Mouse (Mus musculus) spleen, adult 18-20 months (tissue): Measurements from ENCODE around the gene Epha3.

ENCODE experiments used
- DNase-seq, 2 experiments: peaks; one replicate each; pipeline ENCODE4 v3.0.0; 2022; ENCODE audit warnings: mixed read lengths in 2 of 2

Epha3 gene

DNA sequence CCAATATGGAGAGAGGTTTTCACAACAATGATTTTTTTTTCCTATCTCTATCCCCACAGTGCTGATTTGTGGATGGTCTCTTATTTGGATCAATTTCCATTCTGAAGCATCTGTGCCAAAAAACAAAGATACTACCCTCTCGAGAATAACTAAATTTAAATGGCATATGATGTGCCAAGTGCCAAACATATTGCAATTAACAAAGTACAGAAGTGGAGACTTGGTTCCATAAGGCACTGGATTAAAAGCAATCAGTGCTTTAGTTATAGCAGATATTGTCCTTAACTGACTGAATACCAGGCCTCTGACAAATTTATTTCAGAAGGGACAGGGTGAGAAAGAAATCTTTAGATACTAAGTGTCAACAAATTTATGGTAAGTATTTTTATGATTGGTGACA lies 81.9 kb downstream of the Epha3 start:
- no peak for DNase-seq

DNA sequence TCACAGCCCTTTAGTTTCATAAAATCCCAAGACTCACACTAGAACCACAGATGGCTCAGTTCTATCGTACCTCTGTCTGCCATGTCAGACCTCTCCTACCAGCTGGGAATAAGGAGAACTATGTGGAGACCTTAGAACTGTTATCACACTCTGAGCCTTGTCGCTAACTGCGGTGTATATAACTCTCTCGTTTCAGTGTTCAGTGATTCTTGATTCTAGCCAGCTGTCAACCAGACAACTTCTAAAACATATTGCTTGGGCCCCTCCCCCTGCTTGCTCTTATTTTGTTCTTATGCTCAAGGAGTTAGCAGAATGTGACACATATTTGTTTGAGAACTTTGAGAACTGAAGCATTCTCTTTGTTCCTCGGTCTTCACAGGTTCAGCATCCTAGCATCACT lies 83.8 kb downstream of the Epha3 start:
- no peak for DNase-seq

DNA sequence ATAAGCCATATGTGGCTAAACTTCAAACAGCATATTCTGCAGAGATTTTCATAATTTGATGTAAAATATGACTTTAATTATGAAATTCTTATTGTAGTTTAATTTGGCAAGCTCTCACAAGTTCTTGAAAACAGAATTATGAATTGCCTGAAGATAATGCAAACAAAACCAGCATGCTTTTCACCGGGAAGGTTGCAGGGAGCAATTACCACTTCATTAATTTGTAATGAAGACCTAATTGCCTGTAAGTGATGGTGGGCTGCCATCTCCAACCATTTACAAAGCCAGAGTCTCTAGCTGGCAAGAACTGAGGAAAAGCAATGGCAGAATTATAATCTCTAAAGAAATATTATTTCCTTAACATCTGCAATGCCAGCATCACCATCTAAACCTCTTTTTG lies 86.2 kb downstream of the Epha3 start:
- no peak for DNase-seq

DNA sequence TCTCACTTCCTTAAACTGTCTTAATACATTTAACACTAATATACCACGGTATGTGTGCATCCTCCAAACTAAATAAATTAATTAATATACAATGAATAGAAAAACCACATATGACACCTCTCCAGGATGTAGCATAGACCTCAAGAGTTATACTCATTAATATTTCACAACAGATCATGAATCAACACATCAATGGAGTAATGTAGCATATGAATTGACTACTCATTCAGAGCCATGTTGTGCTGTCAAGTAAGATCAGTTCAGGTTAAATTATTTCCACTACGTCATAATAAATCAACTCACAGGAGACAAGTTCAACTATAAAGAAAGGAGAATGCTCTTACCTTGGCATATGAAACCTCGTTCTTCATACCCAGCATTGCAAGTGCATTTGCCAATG lies 91.4 kb downstream of the Epha3 start:
- no peak for DNase-seq

DNA sequence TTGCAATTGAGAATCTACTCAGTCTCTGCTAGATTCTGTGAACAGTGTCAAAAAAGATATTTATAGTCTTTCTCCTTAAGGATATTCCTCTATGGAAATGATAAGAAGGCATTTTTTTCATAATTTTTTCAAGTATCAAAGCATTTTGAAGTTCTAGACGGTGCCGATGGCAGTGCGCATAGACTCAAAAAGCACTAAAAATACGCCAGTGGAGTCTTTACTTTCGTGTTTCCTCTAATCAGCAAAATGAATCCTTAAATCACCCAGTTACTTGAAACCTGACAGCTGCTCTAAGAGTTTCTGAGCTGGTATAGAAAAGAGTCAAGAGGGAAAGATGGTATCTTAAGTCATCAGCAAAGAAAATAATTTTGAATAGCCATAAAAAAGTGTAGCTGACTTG lies 96.4 kb downstream of the Epha3 start:
- no peak for DNase-seq

DNA sequence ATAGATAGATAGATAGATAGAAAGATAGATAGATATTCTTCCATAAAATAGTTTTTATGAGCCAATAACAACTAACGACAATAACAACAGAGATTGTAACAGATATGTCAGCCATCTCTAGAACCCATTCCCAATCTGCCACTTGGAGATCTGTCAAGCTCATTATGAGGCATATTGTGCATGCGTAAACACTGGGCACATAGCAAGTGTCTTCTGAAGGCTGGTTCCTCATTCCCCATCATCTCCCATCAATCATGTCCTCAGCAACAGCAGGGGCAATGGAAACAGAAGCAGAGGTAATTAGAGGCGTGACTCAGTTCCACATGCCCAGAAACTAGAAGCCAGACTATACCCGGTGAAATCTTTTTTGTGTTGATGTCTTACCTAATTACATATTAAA lies 102.8 kb downstream of the Epha3 start:
- no peak for DNase-seq

DNA sequence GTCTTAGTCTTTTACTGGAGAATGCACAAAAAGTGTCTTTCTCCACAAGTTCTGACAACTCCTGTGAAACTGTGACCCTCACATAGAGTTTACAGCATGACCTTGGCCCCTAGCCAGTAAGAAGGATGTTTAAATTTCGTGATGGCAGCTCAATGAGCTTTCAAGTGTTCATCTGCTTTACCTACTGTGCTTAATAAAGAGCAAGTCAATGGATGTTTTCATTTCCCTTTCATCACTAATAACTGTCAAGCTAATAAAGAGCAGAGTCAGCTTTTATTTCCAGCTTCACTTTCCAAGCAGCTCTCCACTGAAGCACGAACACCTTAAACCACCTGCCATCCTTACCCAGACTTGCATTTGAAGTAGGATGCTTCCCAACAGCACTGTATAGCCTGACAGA lies 103.9 kb downstream of the Epha3 start:
- no peak for DNase-seq

DNA sequence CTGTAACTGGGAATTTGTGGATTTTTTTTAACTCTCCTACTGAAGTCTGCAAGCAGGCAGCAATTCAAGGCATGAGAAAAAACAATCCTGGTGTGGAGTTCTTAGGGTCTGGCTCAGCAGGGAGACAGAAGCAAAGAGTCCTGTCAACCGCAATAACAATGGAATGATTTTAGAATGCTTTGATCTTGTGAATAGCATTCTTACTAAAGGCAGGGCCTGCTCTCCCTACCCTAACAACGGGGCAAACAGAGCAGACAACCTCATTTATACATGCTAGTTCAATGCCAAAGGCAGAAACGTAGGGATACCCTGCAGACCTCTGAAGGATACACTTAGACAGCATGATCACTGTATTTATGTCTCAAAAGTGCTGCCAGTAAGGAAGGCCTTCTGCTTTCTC lies 110.9 kb downstream of the Epha3 start:
- no peak for DNase-seq

DNA sequence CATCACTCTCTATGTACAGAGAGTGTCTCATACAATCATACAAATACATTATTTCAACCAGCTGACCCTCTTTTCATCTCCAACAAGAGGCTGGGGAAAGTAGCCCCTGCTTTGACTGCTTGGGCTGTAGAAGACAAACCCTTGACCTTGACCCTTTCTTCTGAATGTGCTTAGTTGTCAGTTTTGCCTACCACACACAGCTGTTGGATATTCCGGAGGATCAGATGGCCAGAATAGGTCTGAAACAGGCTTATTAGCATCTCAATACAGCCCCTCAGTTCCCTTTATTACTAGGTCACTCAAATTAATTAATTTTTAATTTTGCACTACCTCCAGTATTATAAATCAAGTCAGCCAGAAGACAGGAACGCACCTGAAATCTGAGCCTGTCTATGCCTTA lies 116.2 kb downstream of the Epha3 start:
- no peak for DNase-seq

DNA sequence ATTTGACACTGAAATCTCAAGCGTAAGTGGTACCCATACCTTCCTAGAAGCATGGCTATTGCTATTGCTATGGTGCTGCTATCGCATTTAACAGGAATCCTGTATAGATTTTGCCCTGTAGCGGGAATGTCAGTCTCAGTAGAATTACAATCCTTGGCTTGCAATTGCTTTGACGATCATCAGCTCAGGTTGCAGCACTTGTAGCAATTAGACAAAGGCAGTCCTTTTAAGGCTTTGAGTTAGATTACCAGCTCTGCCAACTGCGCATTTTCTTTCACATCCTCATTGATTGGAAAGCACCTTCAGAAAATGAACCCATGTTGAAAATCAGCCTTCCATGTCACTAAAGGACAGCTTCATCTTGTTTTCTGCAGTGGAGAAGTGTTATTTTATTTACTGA lies 118.5 kb downstream of the Epha3 start:
- DNase-seq = no peak

DNA sequence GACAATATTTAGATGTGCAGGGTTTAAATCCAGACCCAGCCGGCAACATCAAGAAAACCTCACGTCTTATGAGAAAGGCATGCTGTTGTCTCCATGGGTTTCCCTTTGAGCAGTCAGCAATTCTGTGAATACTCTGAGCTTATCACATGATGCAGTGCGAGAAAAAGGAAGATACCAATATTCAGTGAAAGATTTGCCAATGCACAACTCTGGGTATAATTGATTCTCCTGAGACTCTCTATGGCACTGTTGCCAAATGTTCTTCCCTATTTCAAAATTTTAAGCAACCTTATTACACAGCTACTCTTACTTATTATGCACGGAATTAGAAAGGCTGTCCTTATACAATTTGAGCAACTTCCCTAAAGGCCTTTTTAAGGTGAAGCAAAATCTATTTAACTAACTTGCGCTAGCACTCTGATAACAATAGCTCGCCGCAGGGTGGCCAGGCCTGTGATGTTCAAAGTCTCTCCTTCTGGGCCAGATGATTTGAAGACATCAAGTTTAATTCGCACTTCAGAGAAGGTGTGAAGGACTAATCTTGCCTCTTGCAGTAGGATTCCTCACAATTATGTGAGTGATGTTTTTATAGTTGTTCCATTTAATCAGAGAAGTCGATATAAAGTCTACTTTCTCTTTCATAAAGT lies 120.6 kb downstream of the Epha3 start:
- no peak for DNase-seq

DNA sequence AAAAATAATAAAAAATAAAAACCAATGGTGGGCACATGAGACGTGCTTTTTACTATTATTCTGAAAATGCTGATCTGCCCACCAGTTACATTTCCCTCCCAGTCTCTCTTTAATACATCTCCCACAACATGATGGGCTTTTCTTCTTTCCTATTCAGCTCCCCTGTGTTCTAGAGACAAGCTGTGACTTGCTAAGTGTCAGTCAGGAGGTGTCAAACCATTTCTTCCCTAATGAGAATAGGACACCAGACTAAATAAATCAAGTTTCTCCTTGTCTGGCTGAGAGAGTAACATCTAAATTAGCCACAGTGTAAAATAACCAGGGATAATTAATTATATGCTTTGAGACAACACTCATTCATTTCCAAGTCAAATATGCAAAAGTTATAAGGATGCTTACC lies 144.7 kb downstream of the Epha3 start:
- DNase-seq = no peak

DNA sequence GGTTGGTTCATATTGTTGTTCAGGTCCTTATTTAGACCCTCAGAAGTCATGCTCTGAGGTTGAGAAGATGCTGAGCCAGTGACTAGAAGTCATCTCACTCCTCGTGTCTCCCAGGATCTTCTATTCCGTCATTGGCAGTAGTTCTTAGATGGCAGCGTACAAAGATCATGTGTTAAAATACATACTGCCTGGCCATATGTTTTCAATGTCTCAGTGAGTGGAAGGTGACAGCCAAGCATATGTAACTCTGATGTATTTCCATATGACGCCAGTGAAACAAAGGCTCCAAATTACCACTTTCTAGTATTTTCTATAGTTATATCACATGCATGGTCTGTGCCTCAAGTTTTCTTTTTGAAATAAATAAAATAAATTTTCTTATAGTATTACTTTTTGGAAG lies 146.7 kb downstream of the Epha3 start:
- DNase-seq = no peak

DNA sequence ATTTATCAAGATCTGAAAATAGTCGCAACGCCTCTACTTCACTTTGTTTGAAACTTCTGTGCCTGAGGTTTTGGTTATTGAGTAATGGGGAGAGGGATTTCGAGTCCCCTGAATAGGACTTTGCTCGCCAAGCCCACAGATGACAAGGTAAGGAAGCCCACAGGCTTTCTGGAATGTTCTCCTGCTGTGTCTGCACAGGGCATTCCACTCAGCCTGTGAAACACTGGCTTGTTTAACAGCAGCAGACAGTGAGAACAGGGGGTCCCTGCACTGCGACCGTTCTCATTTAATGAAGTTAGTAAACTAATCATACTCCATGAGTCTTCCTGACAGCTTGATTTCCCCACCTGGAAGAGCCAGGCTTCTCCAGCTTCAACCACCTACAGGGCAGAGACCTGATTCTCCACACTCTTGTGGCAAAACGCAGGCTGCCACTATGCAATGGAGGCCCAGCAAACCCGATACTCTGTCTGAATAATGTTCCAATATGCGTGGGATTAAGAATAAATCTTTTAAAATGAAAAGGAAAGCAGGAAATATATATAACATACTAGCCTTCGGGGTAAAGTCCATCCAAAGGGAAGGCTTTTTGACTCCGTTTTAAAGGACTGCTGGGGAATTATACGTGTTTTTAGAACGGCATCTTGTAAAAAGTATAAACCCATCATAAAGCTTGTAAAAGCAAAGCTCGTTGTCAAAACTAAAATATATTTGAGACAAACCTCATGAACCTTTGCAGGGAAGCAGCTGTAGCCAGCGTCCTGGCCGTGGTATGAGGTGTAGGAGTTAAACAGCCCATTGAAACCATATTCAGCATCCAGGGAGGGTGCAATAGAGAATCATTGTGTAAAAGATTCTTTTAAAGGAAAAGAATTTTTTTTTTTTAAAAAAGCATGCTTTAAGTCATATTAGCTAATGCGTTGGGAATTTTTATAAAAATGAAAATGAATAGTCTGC lies 156.8 kb downstream of the Epha3 start:
- no peak for DNase-seq

DNA sequence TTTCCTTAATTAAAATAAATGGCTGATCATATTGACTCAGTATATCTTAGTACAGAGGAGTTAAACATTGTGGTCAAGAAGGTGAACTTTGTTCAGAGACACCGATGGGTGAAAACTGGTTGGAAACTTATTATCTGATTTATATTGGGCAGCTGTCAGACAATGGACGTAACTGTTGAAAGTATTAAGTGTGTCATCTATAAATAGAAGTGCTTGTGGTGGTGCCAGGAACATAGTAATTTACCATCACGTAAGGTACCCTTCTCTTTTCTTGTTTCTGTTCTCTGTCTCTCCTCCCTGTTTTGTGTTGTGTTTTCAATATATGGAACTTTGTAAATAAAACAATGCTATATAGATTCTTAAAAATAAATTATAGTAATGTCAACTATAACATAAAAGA lies 174.6 kb downstream of the Epha3 start:
- no peak for DNase-seq

DNA sequence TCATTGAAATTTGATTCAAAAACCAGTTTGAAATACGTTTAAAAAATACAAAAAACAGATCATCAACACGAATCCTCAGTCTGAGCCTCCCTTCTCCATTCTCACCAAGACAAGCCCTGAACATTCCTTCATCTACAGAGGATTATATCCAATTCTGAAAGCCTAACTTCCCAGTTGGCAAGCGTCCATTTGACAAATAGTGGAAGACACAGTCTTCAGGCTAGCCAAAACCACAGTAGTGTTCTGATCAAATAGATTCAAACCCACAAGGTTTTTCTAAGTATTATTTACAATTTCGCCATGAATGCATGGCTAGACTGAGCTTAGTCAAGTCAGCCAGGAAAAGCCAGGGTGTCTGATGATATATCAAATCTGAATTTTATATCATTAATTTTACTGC lies 179.8 kb downstream of the Epha3 start:
- no peak for DNase-seq

DNA sequence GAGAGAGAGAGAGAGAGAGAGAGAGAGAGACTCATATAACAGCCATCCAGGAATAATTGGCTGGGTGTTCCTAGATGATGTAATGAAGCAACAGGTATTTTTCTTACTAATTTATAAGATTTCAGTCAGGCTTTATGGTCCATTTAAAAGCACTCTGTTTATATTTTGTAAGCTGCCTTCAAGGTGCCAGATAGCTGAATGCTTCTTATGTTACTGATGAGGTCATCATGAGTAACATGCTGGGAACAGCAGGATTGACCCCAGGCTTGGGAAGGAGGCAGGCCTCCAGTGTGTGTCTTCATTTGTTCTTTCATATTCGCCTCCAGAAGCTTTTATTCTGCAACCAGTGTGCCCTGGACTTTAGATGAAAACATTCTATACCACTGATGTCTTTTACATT lies 189.5 kb downstream of the Epha3 start:
- DNase-seq = no peak

DNA sequence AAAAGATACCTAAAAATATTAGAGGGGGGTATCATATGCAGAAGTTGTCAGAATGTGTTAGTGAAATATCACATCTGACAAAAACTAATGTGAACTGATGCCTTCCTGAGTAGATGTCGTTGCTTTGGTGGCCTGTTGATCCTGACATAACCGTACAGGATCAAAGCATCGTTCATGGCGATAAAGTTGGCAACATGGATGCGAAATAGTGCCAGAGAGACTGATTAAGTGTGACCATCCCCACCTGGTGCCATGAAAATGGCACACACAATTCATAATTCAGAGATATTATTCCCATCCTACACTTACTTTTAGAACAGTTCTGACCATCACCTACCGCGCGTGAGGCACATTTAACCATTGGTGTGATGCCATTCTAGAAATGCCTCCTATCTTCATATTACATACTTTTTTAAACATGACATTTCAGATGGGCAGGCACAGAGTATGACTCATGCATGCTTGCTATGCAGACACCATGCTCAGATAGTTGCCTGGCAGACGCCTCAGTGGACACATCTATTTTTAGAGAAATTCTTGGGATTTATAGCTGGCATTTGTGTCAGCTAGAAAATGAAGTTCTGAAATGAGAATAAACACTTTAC lies 190.6 kb downstream of the Epha3 start:
- DNase-seq = no peak

DNA sequence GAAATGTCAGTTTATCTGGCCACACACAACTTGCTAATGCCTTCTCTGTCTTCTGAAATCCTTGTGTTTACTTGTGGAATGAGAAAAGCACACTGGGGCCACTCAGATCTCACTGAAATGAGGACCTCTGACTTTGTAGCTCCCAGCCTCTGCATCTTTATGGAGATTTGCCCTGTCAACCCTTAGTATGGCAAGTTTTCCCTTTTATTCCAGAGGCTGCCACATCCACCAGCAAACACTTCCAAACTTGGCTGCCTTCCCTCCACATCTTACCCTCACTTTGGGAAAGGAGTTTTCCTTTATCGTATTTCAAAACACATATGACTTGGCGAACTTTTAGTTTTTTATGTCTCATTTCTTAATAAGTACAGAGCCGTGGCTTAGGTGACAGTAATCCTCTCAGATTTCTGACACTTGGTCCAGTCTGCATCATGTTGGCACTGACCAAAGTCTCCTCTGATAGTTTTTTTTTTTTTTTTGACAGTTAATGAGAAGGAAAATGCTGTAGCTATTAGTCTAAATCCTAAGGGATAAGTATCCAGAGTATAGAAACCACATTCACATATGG lies 198.0 kb downstream of the Epha3 start:
- DNase-seq = no peak

DNA sequence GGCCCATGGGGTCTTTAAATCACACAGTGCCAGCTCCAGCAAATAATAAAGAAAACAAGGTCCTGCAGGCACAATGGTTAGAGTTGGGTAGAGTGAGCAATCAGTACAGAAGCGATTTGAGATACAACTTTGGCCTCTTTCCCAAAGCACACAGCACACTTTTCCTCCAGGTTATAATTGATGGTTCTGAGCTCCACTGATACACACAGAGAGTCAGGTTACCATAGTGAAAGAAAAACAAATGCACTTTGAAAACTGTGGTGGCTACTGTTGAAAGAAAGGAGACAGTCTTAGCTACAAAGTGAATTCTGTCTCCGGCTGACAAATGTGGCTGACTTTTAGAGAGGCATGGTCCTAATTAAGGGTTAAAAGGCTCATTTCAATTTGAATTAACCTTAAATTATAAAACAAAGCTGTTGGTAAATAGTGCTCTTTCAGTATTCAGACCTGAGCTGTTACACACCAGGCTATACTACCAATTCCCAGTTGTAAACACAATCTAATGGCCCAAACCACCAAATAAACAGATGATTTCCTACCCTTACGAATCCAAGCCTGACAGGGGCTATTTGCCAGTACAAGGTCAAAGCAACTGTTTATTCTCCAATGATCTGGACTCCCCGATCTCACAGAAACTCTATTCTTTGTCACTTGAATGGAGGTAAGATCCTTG lies 205.5 kb downstream of the Epha3 start:
- no peak for DNase-seq

DNA sequence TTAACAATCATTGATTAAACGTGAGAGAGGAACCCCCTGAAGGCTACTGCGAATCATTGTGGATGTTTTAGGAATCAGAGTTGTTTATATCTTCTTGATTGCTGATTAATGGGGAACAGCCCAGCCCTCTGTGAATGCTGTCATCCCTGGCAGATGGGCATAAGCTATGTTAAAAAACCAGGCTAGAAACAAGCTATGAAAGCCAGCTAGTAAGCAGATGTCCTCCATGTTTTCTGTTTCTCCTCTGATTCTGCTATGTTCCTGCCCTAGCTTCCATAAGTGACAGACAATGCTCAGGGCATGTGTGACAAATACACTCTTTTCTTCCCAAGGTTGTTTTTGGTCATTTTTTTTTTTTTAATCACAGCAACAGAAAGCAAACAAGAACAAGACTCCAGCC lies 206.2 kb downstream of the Epha3 start:
- DNase-seq = no peak

DNA sequence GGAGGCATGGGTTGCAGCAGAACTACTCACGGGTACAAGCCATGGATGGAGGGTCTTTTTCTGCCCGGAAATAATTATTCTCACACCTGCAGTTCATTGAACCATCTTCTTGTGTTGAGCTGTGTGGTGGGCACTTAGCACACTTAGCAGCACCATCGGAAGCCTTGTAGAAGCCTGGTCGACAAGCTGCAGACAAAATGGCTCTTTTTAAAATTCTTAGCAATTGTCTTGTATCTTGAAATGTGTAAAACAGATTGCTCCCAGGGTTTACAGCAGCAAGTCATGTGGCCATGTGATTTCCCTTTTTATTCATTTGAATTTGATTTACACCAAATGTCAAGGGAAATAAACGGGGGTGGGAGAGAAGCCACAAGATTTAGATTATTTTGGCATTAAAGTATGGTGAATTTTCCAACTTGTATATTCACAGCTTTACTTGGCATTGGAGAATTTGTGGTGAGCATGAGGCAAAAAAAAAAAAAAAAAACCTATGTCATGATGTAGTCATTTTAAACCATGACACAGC lies 210.5 kb downstream of the Epha3 start:
- DNase-seq = no peak

DNA sequence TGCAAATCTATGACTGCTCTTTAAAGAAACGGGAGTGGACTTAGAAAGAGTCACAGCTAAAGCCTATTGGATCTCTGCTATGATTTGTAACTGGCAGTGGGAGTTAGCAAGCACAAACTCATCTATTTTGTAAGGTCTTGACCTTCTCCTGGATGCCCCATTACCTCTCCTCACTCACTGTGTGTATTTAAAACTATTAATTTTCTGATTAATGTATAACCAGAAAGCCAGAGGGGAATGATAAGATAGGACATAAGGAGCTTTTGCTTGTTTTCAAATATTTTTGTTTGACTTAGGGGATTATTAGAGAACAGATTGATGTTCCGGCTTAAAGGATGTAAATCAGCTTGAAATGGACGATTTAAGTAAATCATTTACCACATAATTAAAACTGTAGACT lies 213.2 kb downstream of the Epha3 start:
- no peak for DNase-seq
